Mouse (Mus musculus) brain, embryonic 14.5 days (tissue): ENCODE measurements around the gene Dok1.

ENCODE experiments used
- CTCF ChIP-seq: fragments of 200-500 bp; IDR thresholded peaks from 2 replicates; pipeline ENCODE4 v1.5.1; 2012; ENCODE audit warnings: inconsistent platforms, mild to moderate bottlenecking, moderate library complexity, borderline replicate concordance; ENCODE audit not compliant: insufficient read depth, insufficient read length; ENCODE audit errors: extremely low read depth
- POLR2A ChIP-seq: fragments of 200-500 bp; IDR thresholded peaks from 2 replicates; pipeline ENCODE4 v1.6.1; 2012; ENCODE audit warnings: mild to moderate bottlenecking, inconsistent platforms, borderline replicate concordance; ENCODE audit not compliant: poor library complexity, insufficient read depth, insufficient read length, severe bottlenecking; ENCODE audit errors: extremely low read depth

DNA sequence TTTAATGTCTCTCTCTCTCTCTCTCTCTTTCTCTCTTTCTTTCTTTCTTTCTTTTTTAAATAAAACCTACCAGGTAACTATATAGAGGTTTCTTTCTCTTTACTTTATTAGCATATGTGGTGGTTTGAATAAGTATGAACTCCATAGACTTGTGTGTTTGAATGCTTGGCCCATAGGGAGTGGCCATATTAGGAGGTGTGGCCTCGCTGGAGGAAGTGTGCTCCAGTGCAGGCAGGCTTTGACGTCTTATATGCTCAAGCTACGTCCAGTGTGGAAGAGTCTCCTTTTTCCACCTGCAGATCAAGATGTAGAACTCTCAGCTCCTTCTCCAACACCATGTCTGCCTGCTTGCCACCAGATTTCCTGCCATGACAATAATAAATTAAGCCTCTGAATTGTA, 14.2 kb downstream of the Dok1 start:
- no peak for TF ChIP-seq CTCF
- no peak for TF ChIP-seq POLR2A
